Mouse (Mus musculus) lung, adult 18-20 months (tissue): ENCODE measurements at regions not wholly inside any gene's neighbourhood (a gene's known extent, or its start where the extent isn't known, plus 50 kb on each side); places are given as distances from the start of the nearest gene placed in this dataset.

Source experiments
- DNase-seq, 2 experiments: peaks; one replicate each; pipeline ENCODE4 v3.0.0; 2022; ENCODE audit warnings: mixed read lengths in 2 of 2

- DNase-seq: no peak
Observed at GRCm38 (mm10) chr3:61064720-61065119, 62.1 kb downstream of the P2ry1 start.

GRCm38 (mm10) chr3:61067067-61067466, 64.5 kb downstream of the P2ry1 start:
- DNase-seq: no peak

- DNase-seq: no peak
Observed at GRCm38 (mm10) chr3:61068229-61068628, 65.6 kb downstream of the P2ry1 start.

- DNase-seq: no peak
Observed at GRCm38 (mm10) chr3:61071041-61071440, 68.4 kb downstream of the P2ry1 start.

GRCm38 (mm10) chr3:61072330-61072729, 69.7 kb downstream of the P2ry1 start:
- no peak for DNase-seq

GRCm38 (mm10) chr3:61073103-61073502, 70.5 kb downstream of the P2ry1 start:
- no peak for DNase-seq

- no peak for DNase-seq
Observed at GRCm38 (mm10) chr3:61073806-61074205, 71.2 kb downstream of the P2ry1 start.

GRCm38 (mm10) chr3:61075839-61076238, 73.2 kb downstream of the P2ry1 start:
- no peak for DNase-seq

GRCm38 (mm10) chr3:61089931-61090330, 87.3 kb downstream of the P2ry1 start:
- no peak for DNase-seq

GRCm38 (mm10) chr3:61092031-61092430, 89.4 kb downstream of the P2ry1 start:
- no peak for DNase-seq

GRCm38 (mm10) chr3:61116364-61116763, 113.8 kb downstream of the P2ry1 start:
- no peak for DNase-seq

- DNase-seq: no peak
Observed at GRCm38 (mm10) chr3:61133096-61133495, 130.5 kb downstream of the P2ry1 start.

GRCm38 (mm10) chr3:61154087-61154486, 151.5 kb downstream of the P2ry1 start:
- DNase-seq: no peak

GRCm38 (mm10) chr3:61159811-61160210, 157.2 kb downstream of the P2ry1 start:
- DNase-seq: no peak

- DNase-seq: no peak
Observed at GRCm38 (mm10) chr3:61161384-61161783, 158.8 kb downstream of the P2ry1 start.

GRCm38 (mm10) chr3:61185789-61186188, 175.6 kb upstream of the Rap2b start:
- DNase-seq: no peak

- DNase-seq: no peak
Observed at GRCm38 (mm10) chr3:61188662-61189061, 172.8 kb upstream of the Rap2b start.

- no peak for DNase-seq
Observed at GRCm38 (mm10) chr3:61216562-61216961, 144.9 kb upstream of the Rap2b start.

- DNase-seq: no peak
Observed at GRCm38 (mm10) chr3:61224505-61224904, 136.9 kb upstream of the Rap2b start.

- no peak for DNase-seq
Observed at GRCm38 (mm10) chr3:61225054-61225453, 136.4 kb upstream of the Rap2b start.

- no peak for DNase-seq
Observed at GRCm38 (mm10) chr3:61241380-61241779, 120.1 kb upstream of the Rap2b start.

GRCm38 (mm10) chr3:61243876-61244527, 117.4 kb upstream of the Rap2b start:
- DNase-seq: no peak

GRCm38 (mm10) chr3:61246429-61246828, 115.0 kb upstream of the Rap2b start:
- no peak for DNase-seq

GRCm38 (mm10) chr3:61247344-61247743, 114.1 kb upstream of the Rap2b start:
- DNase-seq: no peak

GRCm38 (mm10) chr3:61255232-61255631, 106.2 kb upstream of the Rap2b start:
- no peak for DNase-seq
